Mouse (Mus musculus) liver, embryonic 13.5 days (tissue): ENCODE results near the gene Poc5. TPM values are rescaled to one million over a fixed set of nuclear protein-coding genes. Genes with fewer than 3 reads are reported as not detected.

Experiments
- ATAC-seq: fragments of 200-750 bp; cut with Nextera tagmentation; 2 replicates; pipeline ENCODE4 v1.8.0; 2017; ENCODE audit warnings: low read depth, mild to moderate bottlenecking, moderate number of reproducible peaks, moderate library complexity
- DNase-seq: peaks from one replicate; pipeline ENCODE4 v3.0.0; 2022
- H3K27ac ChIP-seq: fragments of 300-500 bp; sonication (generic); 2 replicates; pipeline ENCODE4 v1.5.1; 2015; ENCODE audit warnings: moderate library complexity, mild to moderate bottlenecking, inconsistent platforms
- H3K27me3 ChIP-seq: fragments of 300-500 bp; sonication (generic); 2 replicates; pipeline ENCODE4 v1.6.1; 2015; ENCODE audit warnings: mild to moderate bottlenecking, inconsistent platforms
- H3K36me3 ChIP-seq: fragments of 300-500 bp; sonication (generic); 2 replicates; pipeline ENCODE4 v1.6.1; 2015; ENCODE audit warnings: mild to moderate bottlenecking, inconsistent platforms
- H3K4me1 ChIP-seq: fragments of 300-500 bp; sonication (generic); replicated peaks from 2 replicates; pipeline ENCODE4 v1.6.1; 2015; ENCODE audit warnings: inconsistent platforms
- H3K4me2 ChIP-seq: fragments of 300-500 bp; sonication (generic); 2 replicates; pipeline ENCODE4 v1.6.1; 2015; ENCODE audit warnings: inconsistent platforms, mild to moderate bottlenecking, moderate library complexity
- H3K4me3 ChIP-seq: fragments of 300-500 bp; sonication (generic); replicated peaks from 2 replicates; pipeline ENCODE4 v1.5.1; 2015; ENCODE audit warnings: mild to moderate bottlenecking, inconsistent platforms
- H3K9ac ChIP-seq: fragments of 300-500 bp; sonication (generic); 2 replicates; pipeline ENCODE4 v1.6.1; 2015; ENCODE audit warnings: mild to moderate bottlenecking, inconsistent platforms
- H3K9me3 ChIP-seq: fragments of 300-500 bp; sonication (generic); replicated peaks from 2 replicates; pipeline ENCODE4 v1.6.1; 2016; ENCODE audit warnings: inconsistent platforms
- WGBS: fragments of 180-500 bp; shearing (Covaris S2); methylation state at CpG from one replicate; pipeline ENCODE4 v1.1.7; 2015; ENCODE audit not compliant: insufficient replicate concordance; 5-methylcytosine and 5-hydroxymethylcytosine counted together
- polyA plus RNA-seq: library from polyadenylated mRNA; unstranded; fragments of >200 nt; fragmentation: Nextera tagmentation; extraction: Ambion mirVana; gene quantifications from 2 replicates; pipeline ENCODE4 v1.2.1, GENCODE M21; 2015

The Poc5 gene
- polyA plus RNA-seq, 1 experiment from 2014 or later = 7.1 TPM

- peaks cover 84% of the 10 kb centered on the region for H3K36me3 ChIP-seq
- H3K4me2 ChIP-seq = no peak overlapping the region
- no peaks in the 10 kb centered on the region for H3K4me1 ChIP-seq
- H3K4me3 ChIP-seq = no peak overlapping the region
- no peaks in the 10 kb centered on the region for H3K9me3 ChIP-seq
- 63% methylated on average over 4 of the region's 4 CpGs for WGBS
- no peak overlapping the region for H3K9ac ChIP-seq
- no peak overlapping the region for H3K27ac ChIP-seq
- H3K27me3 ChIP-seq = no peaks in the 10 kb centered on the region
- no peak for ATAC-seq
- no peak for DNase-seq
Observed at GRCm38 (mm10) chr13:96407040-96407439, 18.9 kb downstream of the Poc5 start.

- H3K4me3 ChIP-seq = no peak overlapping the region
- no peaks in the 10 kb centered on the region for H3K27me3 ChIP-seq
- ATAC-seq (no peak), DNase-seq (no peak)
- H3K9me3 ChIP-seq = no peaks in the 10 kb centered on the region
- H3K27ac ChIP-seq = no peak overlapping the region
- 84% methylated on average over 1 of the region's 1 CpGs for WGBS
- peaks cover 74% of the 10 kb centered on the region for H3K36me3 ChIP-seq
- H3K9ac ChIP-seq = no peak overlapping the region
- no peak overlapping the region for H3K4me2 ChIP-seq
- no peaks in the 10 kb centered on the region for H3K4me1 ChIP-seq
Observed at GRCm38 (mm10) chr13:96408786-96409185, 20.7 kb downstream of the Poc5 start.

- Histone ChIP-seq H3K36me3 (peaks cover 54% of the 10 kb centered on the region), H3K4me3 (no peak overlapping the region), H3K9ac (no peak overlapping the region), H3K9me3 (no peaks in the 10 kb centered on the region), H3K4me2 (no peak overlapping the region), H3K4me1 (no peaks in the 10 kb centered on the region), H3K27ac (no peak overlapping the region), H3K27me3 (no peaks in the 10 kb centered on the region)
- ATAC-seq (no peak), DNase-seq (no peak)
- 59% methylated on average over 6 of the region's 6 CpGs for WGBS
Observed at GRCm38 (mm10) chr13:96414384-96414783, 26.3 kb downstream of the Poc5 start.

GRCm38 (mm10) chr13:96416380-96416779 is 28.3 kb downstream of the Poc5 start:
- 87% methylated on average over 8 of the region's 8 CpGs for WGBS
- Histone ChIP-seq H3K4me2 (no peak overlapping the region), H3K36me3 (peaks cover 39% of the 10 kb centered on the region), H3K4me1 (no peaks in the 10 kb centered on the region), H3K4me3 (no peak overlapping the region), H3K27ac (no peak overlapping the region), H3K9ac (no peak overlapping the region), H3K27me3 (no peaks in the 10 kb centered on the region), H3K9me3 (no peaks in the 10 kb centered on the region)
- ATAC-seq = no peak
- DNase-seq = no peak

- DNase-seq (no peak), ATAC-seq (no peak)
- Histone ChIP-seq H3K9me3 (no peaks in the 10 kb centered on the region), H3K9ac (no peak overlapping the region), H3K27me3 (no peaks in the 10 kb centered on the region), H3K4me1 (no peaks in the 10 kb centered on the region), H3K4me3 (no peak overlapping the region), H3K36me3 (peaks cover 32% of the 10 kb centered on the region), H3K27ac (peak overlapping the region; percentile 34), H3K4me2 (no peak overlapping the region)
- 71% methylated on average over 5 of the region's 5 CpGs for WGBS
Observed at GRCm38 (mm10) chr13:96417261-96417813, 29.2 kb downstream of the Poc5 start.

GRCm38 (mm10) chr13:96418487-96418886 is 30.4 kb downstream of the Poc5 start:
- Histone ChIP-seq H3K27ac (no peak overlapping the region), H3K9me3 (no peaks in the 10 kb centered on the region), H3K4me3 (no peak overlapping the region), H3K36me3 (peaks cover 32% of the 10 kb centered on the region), H3K9ac (no peak overlapping the region), H3K4me2 (no peak overlapping the region), H3K4me1 (no peaks in the 10 kb centered on the region), H3K27me3 (no peaks in the 10 kb centered on the region)
- 79% methylated on average over 4 of the region's 4 CpGs for WGBS
- DNase-seq (no peak), ATAC-seq (no peak)

GRCm38 (mm10) chr13:96421230-96421629 is 33.1 kb downstream of the Poc5 start:
- Histone ChIP-seq H3K4me2 (no peak overlapping the region), H3K27ac (no peak overlapping the region), H3K4me1 (no peaks in the 10 kb centered on the region), H3K9ac (no peak overlapping the region), H3K36me3 (peaks cover 7% of the 10 kb centered on the region), H3K9me3 (no peaks in the 10 kb centered on the region), H3K27me3 (no peaks in the 10 kb centered on the region), H3K4me3 (no peak overlapping the region)
- DNase-seq = no peak
- no peak for ATAC-seq

- H3K27me3 ChIP-seq = no peaks in the 10 kb centered on the region
- H3K27ac ChIP-seq = no peak overlapping the region
- H3K4me1 ChIP-seq = no peaks in the 10 kb centered on the region
- no peak overlapping the region for H3K9ac ChIP-seq
- ATAC-seq (no peak), DNase-seq (no peak)
- 79% methylated on average over 12 of the region's 12 CpGs for WGBS
- H3K4me3 ChIP-seq = no peak overlapping the region
- H3K9me3 ChIP-seq = no peaks in the 10 kb centered on the region
- no peaks in the 10 kb centered on the region for H3K36me3 ChIP-seq
- H3K4me2 ChIP-seq = no peak overlapping the region
Observed at GRCm38 (mm10) chr13:96424496-96425274, 36.6 kb downstream of the Poc5 start.

GRCm38 (mm10) chr13:96426044-96426443 is 38.0 kb downstream of the Poc5 start:
- ATAC-seq (no peak), DNase-seq (no peak)
- 51% methylated on average over 3 of the region's 3 CpGs for WGBS
- H3K27ac ChIP-seq = no peak overlapping the region
- H3K9ac ChIP-seq = no peak overlapping the region
- H3K9me3 ChIP-seq = no peaks in the 10 kb centered on the region
- no peaks in the 10 kb centered on the region for H3K36me3 ChIP-seq
- no peaks in the 10 kb centered on the region for H3K27me3 ChIP-seq
- H3K4me3 ChIP-seq = no peak overlapping the region
- no peak overlapping the region for H3K4me2 ChIP-seq
- H3K4me1 ChIP-seq = no peaks in the 10 kb centered on the region

- WGBS = 65% methylated on average over 5 of the region's 5 CpGs
- DNase-seq (no peak), ATAC-seq (no peak)
- H3K4me3 ChIP-seq = no peak overlapping the region
- H3K4me1 ChIP-seq = peaks cover 15% of the 10 kb centered on the region
- H3K4me2 ChIP-seq = no peak overlapping the region
- no peak overlapping the region for H3K27ac ChIP-seq
- H3K9me3 ChIP-seq = no peaks in the 10 kb centered on the region
- no peaks in the 10 kb centered on the region for H3K27me3 ChIP-seq
- no peak overlapping the region for H3K9ac ChIP-seq
- no peaks in the 10 kb centered on the region for H3K36me3 ChIP-seq
Observed at GRCm38 (mm10) chr13:96428531-96428930, 40.4 kb downstream of the Poc5 start.

- H3K36me3 ChIP-seq = no peaks in the 10 kb centered on the region
- H3K4me1 ChIP-seq = peaks cover 40% of the 10 kb centered on the region
- no peak overlapping the region for H3K27ac ChIP-seq
- ATAC-seq (peak; percentile 60), DNase-seq (peak; percentile 62)
- 33% methylated on average over 12 of the region's 12 CpGs for WGBS
- no peaks in the 10 kb centered on the region for H3K27me3 ChIP-seq
- no peak overlapping the region for H3K9ac ChIP-seq
- H3K9me3 ChIP-seq = no peaks in the 10 kb centered on the region
- H3K4me2 ChIP-seq = no peak overlapping the region
- H3K4me3 ChIP-seq = no peak overlapping the region
Observed at GRCm38 (mm10) chr13:96431595-96432156, 43.6 kb downstream of the Poc5 start.

- DNase-seq = no peak
- no peak overlapping the region for H3K4me3 ChIP-seq
- H3K27me3 ChIP-seq = no peaks in the 10 kb centered on the region
- H3K36me3 ChIP-seq = no peaks in the 10 kb centered on the region
- H3K9me3 ChIP-seq = no peaks in the 10 kb centered on the region
- H3K27ac ChIP-seq = no peak overlapping the region
- no peak for ATAC-seq
- WGBS = 40% methylated on average over 3 of the region's 3 CpGs
- H3K4me1 ChIP-seq = peaks cover 42% of the 10 kb centered on the region
- no peak overlapping the region for H3K9ac ChIP-seq
- H3K4me2 ChIP-seq = no peak overlapping the region
Observed at GRCm38 (mm10) chr13:96432376-96432811, 44.3 kb downstream of the Poc5 start.
